Mouse (Mus musculus): ENCODE data around the gene Rpl31. TPM values are rescaled to one million over a fixed set of nuclear protein-coding genes. Genes with fewer than 3 reads are reported as not detected.

Rpl31 gene
- 425 and 430 TPM in 2 replicates for polyA plus RNA-seq (2016; fragmentation: Nextera tagmentation; extraction: Ambion mirVana)

- peaks cover 39% of the 10 kb centered on the region for H3K36me3 ChIP-seq
These were observed at the start of gene Rpl31 for GRCm38 (mm10) chr1:39367601-39368266. Gene Rpl31 (plus strand): TSS chr1:39367842.

GRCm38 (mm10) chr1:39317935-39318334 lies 49.7 kb upstream of the Rpl31 start:
- no peaks in the 10 kb centered on the region for H3K36me3 ChIP-seq
- no peak overlapping the region for H3K27ac ChIP-seq
- no peaks in the 10 kb centered on the region for H3K9me3 ChIP-seq
- no peaks in the 10 kb centered on the region for H3K4me1 ChIP-seq (replicated peaks)
- DNase-seq (ENCODE audit: low spot score): no peak
- 84% methylated on average over 2 of the region's 2 CpGs for WGBS
- no peak overlapping the region for H3K4me3 ChIP-seq
- H3K27me3 ChIP-seq (ENCODE audit: insufficient read depth, poor library complexity, severe bottlenecking): no peaks in the 10 kb centered on the region

More at GRCm38 (mm10) chr1:39367601-39368266, at the start of gene Rpl31:
- no peaks in the 10 kb centered on the region for H3K9me3 ChIP-seq
- H3K27ac ChIP-seq: peak within 1 kb of the TSS; percentile 97
- under 1% methylated on average over 62 of the region's 62 CpGs for WGBS
- H3K27me3 ChIP-seq (ENCODE audit: insufficient read depth, poor library complexity, severe bottlenecking): no peaks in the 10 kb centered on the region
- peak within 1 kb of the TSS; percentile 98 for H3K4me3 ChIP-seq
- peak; percentile 97 for DNase-seq (ENCODE audit: low spot score)
- H3K4me1 ChIP-seq (replicated peaks): peaks cover 20% of the 10 kb centered on the region

GRCm38 (mm10) chr1:39318870-39319269 lies 48.8 kb upstream of the Rpl31 start:
- no peaks in the 10 kb centered on the region for H3K9me3 ChIP-seq
- no peak for DNase-seq (ENCODE audit: low spot score)
- 86% methylated on average over 7 of the region's 7 CpGs for WGBS
- no peak overlapping the region for H3K4me3 ChIP-seq
- no peak overlapping the region for H3K27ac ChIP-seq
- no peaks in the 10 kb centered on the region for H3K4me1 ChIP-seq (replicated peaks)
- no peaks in the 10 kb centered on the region for H3K27me3 ChIP-seq (ENCODE audit: insufficient read depth, poor library complexity, severe bottlenecking)
- H3K36me3 ChIP-seq: no peaks in the 10 kb centered on the region

GRCm38 (mm10) chr1:39321954-39322353 lies 45.7 kb upstream of the Rpl31 start:
- H3K4me1 ChIP-seq (replicated peaks): no peaks in the 10 kb centered on the region
- DNase-seq (ENCODE audit: low spot score): no peak
- WGBS: 91% methylated on average over 6 of the region's 6 CpGs

GRCm38 (mm10) chr1:39325228-39325627 lies 42.4 kb upstream of the Rpl31 start:
- no peak for DNase-seq (ENCODE audit: low spot score)
- no peaks in the 10 kb centered on the region for H3K36me3 ChIP-seq
- no peaks in the 10 kb centered on the region for H3K27me3 ChIP-seq (ENCODE audit: insufficient read depth, poor library complexity, severe bottlenecking)
- WGBS: 90% methylated on average over 6 of the region's 6 CpGs
- no peak overlapping the region for H3K4me3 ChIP-seq
- no peak overlapping the region for H3K27ac ChIP-seq
- H3K4me1 ChIP-seq (replicated peaks): no peaks in the 10 kb centered on the region
- no peaks in the 10 kb centered on the region for H3K9me3 ChIP-seq

More at GRCm38 (mm10) chr1:39321954-39322353, 45.7 kb upstream of the Rpl31 start:
- Histone ChIP-seq H3K4me3 (no peak overlapping the region), H3K36me3 (no peaks in the 10 kb centered on the region), H3K9me3 (no peaks in the 10 kb centered on the region), H3K27me3 (ENCODE audit: insufficient read depth, poor library complexity, severe bottlenecking) (no peaks in the 10 kb centered on the region), H3K27ac (no peak overlapping the region)

GRCm38 (mm10) chr1:39327546-39327945 lies 40.1 kb upstream of the Rpl31 start:
- Histone ChIP-seq H3K9me3 (no peaks in the 10 kb centered on the region), H3K27ac (no peak overlapping the region), H3K4me3 (no peak overlapping the region), H3K4me1 (replicated peaks) (no peaks in the 10 kb centered on the region), H3K36me3 (no peaks in the 10 kb centered on the region), H3K27me3 (ENCODE audit: insufficient read depth, poor library complexity, severe bottlenecking) (no peaks in the 10 kb centered on the region)
- no peak for DNase-seq (ENCODE audit: low spot score)
- 90% methylated on average over 7 of the region's 7 CpGs for WGBS

- Histone ChIP-seq H3K4me1 (replicated peaks) (peaks cover 7% of the 10 kb centered on the region; the same call in 1 of the 2 replicates), H3K27ac (no peak overlapping the region), H3K9me3 (no peaks in the 10 kb centered on the region), H3K36me3 (no peaks in the 10 kb centered on the region), H3K4me3 (no peak overlapping the region), H3K27me3 (ENCODE audit: insufficient read depth, poor library complexity, severe bottlenecking) (peaks cover 10% of the 10 kb centered on the region; the same call in 1 of the 2 replicates)
- WGBS: 87% methylated on average over 7 of the region's 7 CpGs
- DNase-seq (ENCODE audit: low spot score): no peak
These were observed 36.6 kb upstream of the Rpl31 start for GRCm38 (mm10) chr1:39330857-39331594.

GRCm38 (mm10) chr1:39332456-39332855 lies 35.2 kb upstream of the Rpl31 start:
- DNase-seq (ENCODE audit: low spot score): no peak
- Histone ChIP-seq H3K4me1 (replicated peaks) (peaks cover 8% of the 10 kb centered on the region; the same call in 1 of the 2 replicates), H3K9me3 (no peaks in the 10 kb centered on the region), H3K4me3 (no peak overlapping the region), H3K27ac (no peak overlapping the region), H3K36me3 (no peaks in the 10 kb centered on the region), H3K27me3 (ENCODE audit: insufficient read depth, poor library complexity, severe bottlenecking) (peaks cover 16% of the 10 kb centered on the region; the same call in 1 of the 2 replicates)
- WGBS: 81% methylated on average over 4 of the region's 4 CpGs

GRCm38 (mm10) chr1:39335561-39336196 lies 32.0 kb upstream of the Rpl31 start:
- no peak for DNase-seq (ENCODE audit: low spot score)
- 27% methylated on average over 15 of the region's 15 CpGs for WGBS
- no peak overlapping the region for H3K27ac ChIP-seq

GRCm38 (mm10) chr1:39336788-39337187 lies 30.9 kb upstream of the Rpl31 start:
- whole genome bisulfite sequencing: 87% methylated on average over 8 of the region's 8 CpGs
- Histone ChIP-seq H3K27ac (no peak overlapping the region), H3K4me3 (no peak overlapping the region), H3K27me3 (ENCODE audit: insufficient read depth, poor library complexity, severe bottlenecking) (peaks cover 16% of the 10 kb centered on the region; the same call in 1 of the 2 replicates), H3K4me1 (replicated peaks) (peaks cover 8% of the 10 kb centered on the region; the same call in 1 of the 2 replicates), H3K36me3 (no peaks in the 10 kb centered on the region), H3K9me3 (no peaks in the 10 kb centered on the region)
- no peak for DNase-seq (ENCODE audit: low spot score)

More at GRCm38 (mm10) chr1:39335561-39336196, 32.0 kb upstream of the Rpl31 start:
- Histone ChIP-seq H3K36me3 (no peaks in the 10 kb centered on the region), H3K4me1 (replicated peaks) (peaks cover 8% of the 10 kb centered on the region; the same call in 1 of the 2 replicates), H3K9me3 (no peaks in the 10 kb centered on the region), H3K27me3 (ENCODE audit: insufficient read depth, poor library complexity, severe bottlenecking) (peaks cover 16% of the 10 kb centered on the region; the same call in 1 of the 2 replicates), H3K4me3 (no peak overlapping the region)

- H3K4me3 ChIP-seq: no peak overlapping the region
- no peaks in the 10 kb centered on the region for H3K36me3 ChIP-seq
- WGBS: 78% methylated on average over 10 of the region's 10 CpGs
- H3K27me3 ChIP-seq (ENCODE audit: insufficient read depth, poor library complexity, severe bottlenecking): peaks cover 16% of the 10 kb centered on the region; the same call in 1 of the 2 replicates
- no peak for DNase-seq (ENCODE audit: low spot score)
- peaks cover 8% of the 10 kb centered on the region; the same call in 1 of the 2 replicates for H3K4me1 ChIP-seq (replicated peaks)
- no peaks in the 10 kb centered on the region for H3K9me3 ChIP-seq
- H3K27ac ChIP-seq: no peak overlapping the region
These were observed 28.8 kb upstream of the Rpl31 start for GRCm38 (mm10) chr1:39338831-39339230.

GRCm38 (mm10) chr1:39339455-39339854 lies 28.2 kb upstream of the Rpl31 start:
- Histone ChIP-seq H3K4me3 (no peak overlapping the region), H3K27ac (no peak overlapping the region), H3K9me3 (no peaks in the 10 kb centered on the region), H3K27me3 (ENCODE audit: insufficient read depth, poor library complexity, severe bottlenecking) (peaks cover 16% of the 10 kb centered on the region; the same call in 1 of the 2 replicates), H3K4me1 (replicated peaks) (peaks cover 8% of the 10 kb centered on the region; the same call in 1 of the 2 replicates), H3K36me3 (no peaks in the 10 kb centered on the region)
- WGBS: 58% methylated on average over 5 of the region's 5 CpGs
- no peak for DNase-seq (ENCODE audit: low spot score)
